Mouse (Mus musculus): ENCODE measurements around the gene Kif26a. TPM values are rescaled to one million over a fixed set of nuclear protein-coding genes. Genes with fewer than 3 reads are reported as not detected.

Kif26a gene
- total and polyA plus RNA-seq, 2 experiments from 2014 or later: 2.8 to 26.0 TPM

- no peak for TF ChIP-seq EP300 (IDR thresholded peaks at IDR 0.05; ENCODE audit: low read depth)
- TF ChIP-seq CTCF (IDR thresholded peaks at IDR 0.05; ENCODE audit: low read depth): no peak
- Histone ChIP-seq H3K4me1 (ENCODE audit: control insufficient read depth, insufficient read depth) (peaks cover under 1% of the 10 kb centered on the region; the same call in 1 of the 2 replicates), H3K4me2 (ENCODE audit: low read depth, low read length) (no peak overlapping the region), H3K27me3 (ENCODE audit: control insufficient read depth, insufficient read depth, low read length) (no peaks in the 10 kb centered on the region), H3K4me3 (ENCODE audit: low read depth, low read length) (no peak overlapping the region), H3K9ac (replicated peaks; ENCODE audit: low read depth, low read length) (no peak overlapping the region), H3K9me3 (replicated peaks; ENCODE audit: control insufficient read depth, low read length) (no peaks in the 10 kb centered on the region), H3K27ac (ENCODE audit: low read depth) (no peak overlapping the region), H3K36me3 (replicated peaks; ENCODE audit: control insufficient read depth, insufficient read depth, low read length) (0 out of 2 replicates have a peak, but pooled peaks cover 6% of the 10 kb centered on the region)
- ATAC-seq (ENCODE audit: insufficient read depth, low read depth): no peak
- WGBS: 88% methylated on average over 19 of the region's 19 CpGs
- DNase-seq (ENCODE audit: low spot score): no peak
Measured at GRCm38 (mm10) chr12:112177679-112178078, 31.7 kb downstream of the Kif26a start.

- WGBS: 77% methylated on average over 13 of the region's 13 CpGs
- Histone ChIP-seq H3K4me3 (ENCODE audit: low read depth, low read length) (no peak overlapping the region), H3K4me1 (ENCODE audit: control insufficient read depth, insufficient read depth) (peaks cover 4% of the 10 kb centered on the region; the same call in 1 of the 2 replicates), H3K4me2 (ENCODE audit: low read depth, low read length) (no peak overlapping the region), H3K27ac (ENCODE audit: low read depth) (no peak overlapping the region), H3K9me3 (replicated peaks; ENCODE audit: control insufficient read depth, low read length) (no peaks in the 10 kb centered on the region), H3K9ac (replicated peaks; ENCODE audit: low read depth, low read length) (no peak overlapping the region), H3K27me3 (ENCODE audit: control insufficient read depth, insufficient read depth, low read length) (no peaks in the 10 kb centered on the region), H3K36me3 (replicated peaks; ENCODE audit: control insufficient read depth, insufficient read depth, low read length) (0 out of 2 replicates have a peak, but pooled peaks cover 6% of the 10 kb centered on the region)
- DNase-seq (ENCODE audit: low spot score): no peak
- ATAC-seq (ENCODE audit: insufficient read depth, low read depth): no peak
- TF ChIP-seq CTCF (IDR thresholded peaks at IDR 0.05; ENCODE audit: low read depth) (no peak), EP300 (IDR thresholded peaks at IDR 0.05; ENCODE audit: low read depth) (no peak)
Measured at GRCm38 (mm10) chr12:112179687-112180086, 33.7 kb downstream of the Kif26a start.

GRCm38 (mm10) chr12:112181921-112182608 lies 36.1 kb downstream of the Kif26a start:
- Histone ChIP-seq H3K36me3 (replicated peaks; ENCODE audit: control insufficient read depth, insufficient read depth, low read length) (0 out of 2 replicates have a peak, but pooled peaks cover 6% of the 10 kb centered on the region), H3K4me1 (ENCODE audit: control insufficient read depth, insufficient read depth) (peaks cover 4% of the 10 kb centered on the region; the same call in 1 of the 2 replicates), H3K9ac (replicated peaks; ENCODE audit: low read depth, low read length) (no peak overlapping the region), H3K27me3 (ENCODE audit: control insufficient read depth, insufficient read depth, low read length) (no peaks in the 10 kb centered on the region), H3K4me3 (ENCODE audit: low read depth, low read length) (no peak overlapping the region), H3K9me3 (replicated peaks; ENCODE audit: control insufficient read depth, low read length) (no peaks in the 10 kb centered on the region), H3K4me2 (ENCODE audit: low read depth, low read length) (no peak overlapping the region), H3K27ac (ENCODE audit: low read depth) (no peak overlapping the region)
- ATAC-seq (ENCODE audit: insufficient read depth, low read depth) (no peak), DNase-seq (ENCODE audit: low spot score) (no peak)
- no peak for TF ChIP-seq CTCF (IDR thresholded peaks at IDR 0.05; ENCODE audit: low read depth)
- TF ChIP-seq EP300 (IDR thresholded peaks at IDR 0.05; ENCODE audit: low read depth): no peak
- WGBS: 51% methylated on average over 7 of the region's 7 CpGs

- 38% methylated on average over 7 of the region's 7 CpGs for WGBS
- TF ChIP-seq CTCF (IDR thresholded peaks at IDR 0.05; ENCODE audit: low read depth) (no peak), EP300 (IDR thresholded peaks at IDR 0.05; ENCODE audit: low read depth) (no peak)
- peak overlapping the region; percentile 89 for H3K27ac ChIP-seq (ENCODE audit: low read depth)
- no peaks in the 10 kb centered on the region for H3K9me3 ChIP-seq (replicated peaks; ENCODE audit: control insufficient read depth, low read length)
- H3K36me3 ChIP-seq (replicated peaks; ENCODE audit: control insufficient read depth, insufficient read depth, low read length): 0 out of 2 replicates have a peak, but pooled peaks cover 2% of the 10 kb centered on the region
- DNase-seq (ENCODE audit: low spot score) (no peak), ATAC-seq (ENCODE audit: insufficient read depth, low read depth) (no peak)
- no peak overlapping the region for H3K4me2 ChIP-seq (ENCODE audit: low read depth, low read length)
- H3K4me1 ChIP-seq (ENCODE audit: control insufficient read depth, insufficient read depth): peaks cover 4% of the 10 kb centered on the region; the same call in 1 of the 2 replicates
- H3K4me3 ChIP-seq (ENCODE audit: low read depth, low read length): no peak overlapping the region
- no peak overlapping the region for H3K9ac ChIP-seq (replicated peaks; ENCODE audit: low read depth, low read length)
- H3K27me3 ChIP-seq (ENCODE audit: control insufficient read depth, insufficient read depth, low read length): no peaks in the 10 kb centered on the region
Measured at GRCm38 (mm10) chr12:112182609-112182955, 36.6 kb downstream of the Kif26a start.

GRCm38 (mm10) chr12:112183675-112184074 lies 37.7 kb downstream of the Kif26a start:
- Histone ChIP-seq H3K9me3 (replicated peaks; ENCODE audit: control insufficient read depth, low read length) (no peaks in the 10 kb centered on the region), H3K9ac (replicated peaks; ENCODE audit: low read depth, low read length) (no peak overlapping the region), H3K36me3 (replicated peaks; ENCODE audit: control insufficient read depth, insufficient read depth, low read length) (no peaks in the 10 kb centered on the region), H3K4me3 (ENCODE audit: low read depth, low read length) (no peak overlapping the region), H3K27ac (ENCODE audit: low read depth) (peak overlapping the region; percentile 89), H3K4me2 (ENCODE audit: low read depth, low read length) (no peak overlapping the region), H3K27me3 (ENCODE audit: control insufficient read depth, insufficient read depth, low read length) (no peaks in the 10 kb centered on the region), H3K4me1 (ENCODE audit: control insufficient read depth, insufficient read depth) (peaks cover 4% of the 10 kb centered on the region; the same call in 1 of the 2 replicates)
- 39% methylated on average over 6 of the region's 6 CpGs for WGBS
- DNase-seq (ENCODE audit: low spot score) (no peak), ATAC-seq (ENCODE audit: insufficient read depth, low read depth) (no peak)
- TF ChIP-seq CTCF (IDR thresholded peaks at IDR 0.05; ENCODE audit: low read depth) (no peak), EP300 (IDR thresholded peaks at IDR 0.05; ENCODE audit: low read depth) (no peak)
